Mouse (Mus musculus): ENCODE data around the gene Ccdc78.

DNA sequence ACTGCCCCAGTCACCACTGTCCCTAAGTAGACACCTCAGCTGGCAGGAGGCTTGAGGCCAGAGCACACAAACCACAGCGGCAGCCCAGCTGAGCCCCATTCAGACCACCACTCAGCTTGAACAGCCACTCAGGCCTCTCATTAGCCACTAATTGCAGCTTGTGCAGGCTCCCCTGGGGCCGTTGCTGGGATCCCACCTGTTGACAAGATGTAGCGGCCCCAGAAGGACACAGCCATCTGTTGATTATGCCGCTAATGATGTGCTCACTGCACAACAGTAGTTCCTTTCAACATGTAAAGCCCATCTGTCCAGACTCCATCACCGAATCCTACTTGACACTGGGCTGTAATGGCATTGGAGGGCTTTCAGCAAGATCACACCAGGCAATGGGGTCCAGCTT is 20.5 kb upstream of the Ccdc78 start:
- TF ChIP-seq CTCF (IDR thresholded peaks at IDR 0.05) (no peak), EP300 (IDR thresholded peaks at IDR 0.05) (no peak)

Data from lung, postnatal 0 days (tissue).